Mouse (Mus musculus) olfactory bulb, adult 2 months (tissue): ENCODE results near the gene Gemin4. TPM values are rescaled to one million over a fixed set of nuclear protein-coding genes. Genes with fewer than 3 reads are reported as not detected.

ENCODE experiments used
- H3K27ac ChIP-seq: fragments of 200-500 bp; 2 replicates; pipeline ENCODE4 v1.5.1; 2012; ENCODE audit warnings: low read depth, low read length; ENCODE audit not compliant: insufficient read depth
- H3K4me1 ChIP-seq: fragments of 200-500 bp; 2 replicates; pipeline ENCODE4 v1.6.1; 2012; ENCODE audit warnings: low read length; ENCODE audit not compliant: control insufficient read depth, insufficient read depth
- H3K4me3 ChIP-seq: fragments of 200-500 bp; 2 replicates; pipeline ENCODE4 v1.5.1; 2012; ENCODE audit warnings: mild to moderate bottlenecking, low read depth, low read length, moderate library complexity; ENCODE audit not compliant: insufficient read depth
- CTCF ChIP-seq: fragments of 200-500 bp; IDR thresholded peaks from 2 replicates; pipeline ENCODE4 v1.5.1; 2012; ENCODE audit warnings: low read depth, mild to moderate bottlenecking, low read length, moderate library complexity; ENCODE audit not compliant: insufficient read depth
- POLR2A ChIP-seq: fragments of 200-500 bp; IDR thresholded peaks from 2 replicates; pipeline ENCODE4 v1.6.1; 2012; ENCODE audit warnings: mild to moderate bottlenecking, low read depth, low read length, moderate library complexity; ENCODE audit not compliant: insufficient read depth
- WGBS: fragments of 180-500 bp; shearing (Covaris S2); methylation state at CpG from one replicate; pipeline ENCODE4 v1.1.7; 2018; 5-methylcytosine and 5-hydroxymethylcytosine counted together
- polyA plus RNA-seq: library from polyadenylated mRNA; stranded (reverse); fragments of >200 nt; gene quantifications from 2 replicates; pipeline ENCODE4 v1.2.4, GENCODE M21; 2012; ENCODE audit warnings: low replicate concordance; ENCODE audit not compliant: missing spikeins, insufficient read depth, insufficient read length

Gemin4 gene
- polyA plus RNA-seq, 1 experiment: not detected

DNA sequence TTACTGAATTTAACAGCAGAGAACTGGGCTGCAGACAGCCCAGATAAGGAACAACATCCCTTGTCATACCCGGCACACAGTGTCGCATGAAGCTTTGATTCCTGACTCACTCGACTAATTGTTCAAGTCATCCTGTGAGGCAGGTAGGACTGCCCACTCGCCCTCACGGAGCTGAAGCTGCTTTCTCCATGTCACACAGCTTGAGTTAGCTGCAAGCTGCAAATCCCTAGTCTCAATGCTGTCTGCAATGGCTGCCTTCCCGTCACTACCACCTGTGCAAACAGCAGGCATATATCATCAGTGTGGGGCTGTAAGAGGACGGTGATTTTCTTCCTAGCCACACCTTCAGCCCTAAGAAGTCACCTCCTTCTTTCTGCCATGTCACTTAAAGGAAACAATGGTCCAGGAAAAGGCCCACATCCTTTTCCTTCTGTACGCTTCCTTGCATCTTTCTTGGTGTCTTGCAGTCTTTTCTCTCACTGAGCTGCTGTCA lies 20.4 kb downstream of the Gemin4 start:
- 47% methylated on average over 8 of the region's 8 CpGs for WGBS
- peaks cover 7% of the 10 kb centered on the region for H3K4me1 ChIP-seq
- no peak overlapping the region for H3K4me3 ChIP-seq
- H3K27ac ChIP-seq: no peak overlapping the region
- TF ChIP-seq POLR2A (no peak), CTCF (no peak)

DNA sequence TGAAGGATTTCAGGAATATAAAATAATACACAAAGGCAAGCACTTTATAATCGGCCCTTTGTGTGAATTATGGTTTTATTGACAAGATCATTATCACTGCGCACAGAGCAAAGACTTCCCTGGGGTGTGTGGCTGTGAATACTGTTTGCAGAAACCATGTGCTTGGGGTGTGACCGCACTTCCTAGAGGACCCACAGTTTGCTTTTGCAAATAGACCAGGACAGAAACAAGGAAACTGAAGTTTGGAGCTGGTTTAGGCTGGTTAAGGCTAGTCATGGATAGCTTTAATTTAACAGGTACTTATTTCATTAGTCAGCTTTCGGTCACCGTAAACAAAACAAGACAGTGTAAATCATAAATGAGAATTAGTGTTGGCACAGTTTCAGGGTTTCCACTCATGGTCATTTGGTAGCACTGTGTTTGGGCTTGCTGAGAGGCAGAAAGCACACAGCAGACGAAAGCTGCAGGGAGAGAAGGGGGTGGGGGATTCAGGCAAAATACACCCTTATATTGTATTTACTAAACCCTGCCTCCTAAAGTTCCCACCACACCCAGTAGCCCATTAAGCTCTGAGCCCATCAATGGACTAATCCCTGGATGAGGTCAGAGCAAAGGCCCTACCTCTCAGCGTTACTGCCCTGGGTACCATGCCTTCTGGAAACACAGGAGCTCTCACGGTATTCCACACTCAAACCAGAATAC lies 21.0 kb downstream of the Gemin4 start:
- 64% methylated on average over 8 of the region's 8 CpGs for WGBS
- H3K4me3 ChIP-seq: no peak overlapping the region
- peaks cover 5% of the 10 kb centered on the region for H3K4me1 ChIP-seq
- TF ChIP-seq POLR2A (no peak), CTCF (no peak)
- H3K27ac ChIP-seq: no peak overlapping the region

DNA sequence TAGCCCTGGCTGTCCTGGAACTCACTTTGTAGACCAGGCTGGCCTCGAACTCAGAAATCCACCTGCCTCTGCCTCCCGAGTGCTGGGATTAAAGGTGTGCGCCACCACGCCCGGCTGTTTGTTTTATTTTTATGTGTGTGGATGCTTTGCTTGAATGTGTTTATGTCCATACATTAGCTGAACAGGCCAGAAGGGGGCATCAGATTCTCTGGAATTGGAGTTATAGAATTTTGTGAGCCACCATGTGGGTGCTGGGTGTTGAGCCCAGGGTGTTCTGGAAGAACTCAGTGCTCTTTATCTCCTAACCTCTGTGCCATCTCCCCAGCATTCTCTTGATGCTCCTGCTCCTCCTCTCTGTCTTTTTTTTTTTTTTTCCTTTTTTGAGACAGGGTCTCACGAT lies 30.6 kb downstream of the Gemin4 start:
- no peaks in the 10 kb centered on the region for H3K4me1 ChIP-seq
- WGBS: 84% methylated on average over 6 of the region's 6 CpGs
- no peak for TF ChIP-seq POLR2A
- TF ChIP-seq CTCF: no peak
- no peak overlapping the region for H3K27ac ChIP-seq
- H3K4me3 ChIP-seq: no peak overlapping the region

DNA sequence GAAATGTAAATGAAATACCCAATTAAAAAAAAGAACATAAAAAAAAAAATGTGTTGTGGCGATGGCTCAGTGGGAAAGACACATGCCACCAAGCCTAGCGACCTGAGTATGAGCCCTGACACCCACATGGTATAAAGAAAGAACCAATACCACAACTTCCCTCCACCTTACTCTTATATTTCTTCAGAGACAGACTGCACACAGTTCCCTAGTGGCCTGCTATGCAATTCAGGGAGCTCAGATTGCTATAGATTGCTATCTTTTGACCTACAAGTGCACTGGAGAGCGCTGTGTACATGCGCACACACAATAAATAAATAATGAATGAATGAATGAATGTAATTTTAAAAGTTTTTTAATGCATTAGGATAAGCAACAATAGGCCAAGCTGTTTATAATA lies 33.7 kb downstream of the Gemin4 start:
- H3K4me1 ChIP-seq: peaks cover 1% of the 10 kb centered on the region; the same call in 1 of the 2 replicates
- 83% methylated on average over 4 of the region's 4 CpGs for WGBS
- no peak overlapping the region for H3K4me3 ChIP-seq
- no peak for TF ChIP-seq POLR2A
- no peak for TF ChIP-seq CTCF
- H3K27ac ChIP-seq: no peak overlapping the region

DNA sequence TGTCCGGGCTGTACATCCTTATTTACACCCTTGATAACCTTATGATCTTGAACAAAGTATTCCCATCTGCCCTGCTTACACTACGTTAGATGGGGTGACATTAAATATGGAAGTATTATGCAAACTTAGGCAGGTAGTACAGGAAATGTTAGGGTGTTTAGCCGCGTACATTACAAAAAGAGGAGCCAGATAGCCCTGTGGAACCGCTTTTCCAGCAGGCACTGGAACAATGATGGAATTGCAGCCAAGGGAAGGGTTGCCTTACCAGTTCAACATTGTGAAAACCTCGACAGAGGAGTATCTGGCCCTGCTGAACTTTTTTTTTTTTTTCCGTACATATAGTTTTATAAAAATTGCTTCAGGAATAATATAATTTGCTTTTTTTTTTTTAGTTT lies 37.3 kb downstream of the Gemin4 start:
- Histone ChIP-seq H3K27ac (no peak overlapping the region), H3K4me1 (peaks cover 4% of the 10 kb centered on the region; the same call in 1 of the 2 replicates), H3K4me3 (peak overlapping the region; percentile 86)
- WGBS: 14% methylated on average over 7 of the region's 7 CpGs
- TF ChIP-seq CTCF (no peak), POLR2A (no peak)

DNA sequence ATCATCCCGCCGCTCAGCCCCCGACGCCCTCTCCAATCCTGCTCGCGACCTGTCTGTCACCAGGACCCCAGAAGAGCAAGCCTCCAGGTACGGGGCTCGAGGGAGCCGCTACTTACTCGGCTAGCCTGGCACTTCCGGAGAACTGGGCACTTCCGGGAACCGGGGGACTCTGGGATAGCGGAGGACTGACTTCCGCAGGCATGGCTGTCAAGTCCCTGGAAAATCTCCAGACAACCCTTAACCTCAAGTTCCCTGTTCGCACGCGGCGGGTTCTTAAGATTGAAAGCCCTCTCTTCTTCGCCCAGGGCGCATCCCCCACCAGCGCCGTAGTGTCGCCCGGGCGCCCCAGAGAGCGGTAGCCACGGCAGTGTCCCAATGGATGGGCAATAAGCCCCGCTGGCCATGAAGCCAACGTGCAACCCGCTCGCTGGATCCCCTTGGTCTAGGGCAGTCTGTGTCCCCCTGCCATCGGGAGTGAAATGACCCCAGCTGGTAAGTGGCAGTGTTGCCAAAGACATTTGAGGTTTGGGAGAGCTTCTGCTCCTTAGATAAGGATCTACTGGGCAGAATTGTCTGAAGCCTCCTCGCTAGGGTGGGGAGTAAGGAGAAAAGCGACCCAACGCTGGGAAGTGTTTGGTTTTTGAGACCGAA lies 37.8 kb downstream of the Gemin4 start, which contains the start of the genes Vps53 and Fam57a:
Vps53 (minus strand) TSS at position 153 of the 651 bp plus-strand sequence.
Fam57a (plus strand) TSS at position 177 of the 651 bp plus-strand sequence.
- Histone ChIP-seq H3K27ac (no peak within 1 kb of the TSS), H3K4me3 (peak within 1 kb of the TSS; percentile 86), H3K4me1 (peaks cover 4% of the 10 kb centered on the region; the same call in 1 of the 2 replicates)
- WGBS: under 1% methylated on average over 37 of the region's 37 CpGs
- TF ChIP-seq CTCF (no peak), POLR2A (no peak)

DNA sequence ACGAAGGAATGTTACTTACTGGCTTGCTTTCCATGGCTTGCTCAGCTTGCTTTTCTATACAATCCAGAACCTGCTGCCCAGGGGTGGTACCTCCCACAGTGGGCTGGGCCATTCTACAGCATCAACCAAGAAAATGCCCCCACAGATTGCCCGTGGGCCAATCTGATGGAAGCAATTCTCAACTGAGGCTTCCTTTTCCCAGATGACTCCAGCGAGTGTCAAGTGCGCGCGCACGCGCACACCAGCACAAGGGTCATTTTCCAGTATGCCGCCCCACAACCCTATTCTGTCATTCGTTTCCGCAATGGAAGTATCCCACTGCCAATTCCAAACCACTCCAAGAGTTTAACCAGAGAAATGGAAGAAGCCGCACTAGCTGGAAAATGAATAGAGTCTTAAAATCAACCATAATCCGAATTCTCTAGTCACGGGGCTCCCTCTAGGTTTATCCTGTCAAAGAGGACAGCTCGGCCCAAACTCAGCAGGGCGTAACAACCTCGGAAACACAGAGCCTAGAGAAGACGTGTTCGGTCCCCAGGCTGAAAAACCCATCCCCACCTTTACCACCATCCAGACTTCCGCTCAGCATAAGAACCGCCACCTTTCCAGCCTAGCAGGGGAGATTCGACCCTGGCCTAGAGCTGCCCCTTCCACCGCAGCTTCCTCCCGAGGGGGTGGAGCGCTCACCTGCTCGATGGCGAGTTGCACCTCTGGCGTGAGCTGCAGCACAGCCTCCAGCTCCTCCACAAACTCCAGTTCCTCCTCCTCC lies 38.6 kb downstream of the Gemin4 start:
- Histone ChIP-seq H3K27ac (no peak overlapping the region), H3K4me1 (peaks cover 4% of the 10 kb centered on the region; the same call in 1 of the 2 replicates), H3K4me3 (peak overlapping the region; percentile 86)
- 2% methylated on average over 28 of the region's 28 CpGs for WGBS
- TF ChIP-seq POLR2A: no peak
- TF ChIP-seq CTCF: no peak

DNA sequence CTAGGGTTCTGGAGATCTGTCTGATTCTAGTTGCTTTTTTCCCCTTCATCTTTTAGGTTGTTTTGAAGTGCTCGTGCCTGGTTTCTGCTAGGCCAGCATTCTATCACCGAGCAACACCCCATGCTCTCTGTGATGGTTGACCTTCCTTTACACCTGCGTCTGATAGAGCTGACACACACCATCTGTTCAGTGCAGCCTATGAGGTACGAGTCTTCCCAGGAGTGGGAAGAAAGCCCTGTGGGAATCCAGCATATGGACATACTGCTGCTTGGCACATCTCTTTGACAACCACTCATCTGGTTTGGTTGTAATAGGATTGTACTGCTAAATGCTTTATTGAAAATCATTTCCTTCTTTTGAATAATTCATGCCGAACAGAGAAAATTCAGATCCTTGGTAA lies 47.3 kb downstream of the Gemin4 start:
- no peak overlapping the region for H3K27ac ChIP-seq
- TF ChIP-seq CTCF (no peak), POLR2A (no peak)

More for the DNA sequence above, 47.3 kb downstream of the Gemin4 start:
- WGBS: 78% methylated on average over 5 of the region's 5 CpGs
- no peak overlapping the region for H3K4me3 ChIP-seq
- peaks cover 2% of the 10 kb centered on the region; the same call in 1 of the 2 replicates for H3K4me1 ChIP-seq
